Mouse (Mus musculus) liver, embryonic 14.5 days (tissue): ENCODE results near the gene Ttbk2. TPM values are rescaled to one million over a fixed set of nuclear protein-coding genes. Genes with fewer than 3 reads are reported as not detected.
A peak's percentile ranks its signal among the peaks of the same experiment; 100 is the strongest.

Experiments used
- ATAC-seq: fragments of 200-750 bp; cut with Nextera tagmentation; 2 replicates; pipeline ENCODE4 v1.8.0; 2017; ENCODE audit warnings: moderate number of reproducible peaks, mild to moderate bottlenecking, moderate library complexity; ENCODE audit not compliant: insufficient read depth
- DNase-seq, 3 experiments: peaks; one replicate each; pipeline ENCODE4 v3.0.0-alpha.2; 2012 to 2013; ENCODE audit warnings: low read depth in 3 of 3, low spot score in 3 of 3
- H3K27ac ChIP-seq: fragments of 300-500 bp; sonication (generic); 2 replicates; pipeline ENCODE4 v1.5.1; 2014; ENCODE audit warnings: moderate library complexity, mild to moderate bottlenecking, control low read depth, inconsistent platforms
- H3K27me3 ChIP-seq: fragments of 300-500 bp; sonication (generic); 2 replicates; pipeline ENCODE4 v1.6.1; 2014; ENCODE audit warnings: mild to moderate bottlenecking, low read length, moderate library complexity; ENCODE audit not compliant: control insufficient read depth, insufficient read depth
- H3K36me3 ChIP-seq: fragments of 300-500 bp; sonication (generic); replicated peaks from 2 replicates; pipeline ENCODE4 v1.6.1; 2014; ENCODE audit warnings: low read depth; ENCODE audit not compliant: control insufficient read depth, insufficient read depth
- H3K4me1 ChIP-seq, 2 experiments: fragments of 200-500 bp in 1 of 2; fragments of 300-500 bp in 1 of 2; sonication (generic) in 1 of 2; replicated peaks; 2 replicates each; pipeline ENCODE4 v1.6.1; 2012 to 2014; ENCODE audit warnings: antibody characterized with exemption in 1 of 2, inconsistent platforms in 1 of 2, low read length in 1 of 2; ENCODE audit not compliant: control insufficient read depth in 2 of 2, insufficient read depth in 2 of 2
- H3K4me2 ChIP-seq: fragments of 300-500 bp; sonication (generic); 2 replicates; pipeline ENCODE4 v1.6.1; 2014; ENCODE audit warnings: low read depth, mild to moderate bottlenecking, control low read depth, moderate library complexity
- H3K4me3 ChIP-seq, 2 experiments: fragments of 200-500 bp in 1 of 2; fragments of 300-500 bp in 1 of 2; sonication (generic) in 1 of 2; 2 replicates each; pipeline ENCODE4 v1.5.1; 2012 to 2014; ENCODE audit warnings: low read depth in 2 of 2, low read length in 2 of 2, mild to moderate bottlenecking in 2 of 2, control low read depth in 1 of 2, inconsistent platforms in 1 of 2, moderate library complexity in 1 of 2; ENCODE audit not compliant: insufficient read depth in 1 of 2
- H3K9ac ChIP-seq: fragments of 300-500 bp; sonication (generic); replicated peaks from 2 replicates; pipeline ENCODE4 v1.6.1; 2014; ENCODE audit warnings: mild to moderate bottlenecking, control low read depth, moderate library complexity
- H3K9me3 ChIP-seq: fragments of 300-500 bp; sonication (generic); 2 replicates; pipeline ENCODE4 v1.6.1; 2016; ENCODE audit warnings: low read length, mixed read lengths; ENCODE audit not compliant: control insufficient read depth
- CTCF ChIP-seq: IDR thresholded peaks from 2 replicates; pipeline ENCODE4 v1.5.1; 2016; ENCODE audit warnings: antibody characterized with exemption, low read depth, control low read depth
- EP300 ChIP-seq: IDR thresholded peaks from 2 replicates; pipeline ENCODE4 v1.6.1; 2016; ENCODE audit warnings: antibody characterized with exemption, low read depth
- WGBS: fragments of 180-500 bp; shearing (Covaris S2); extraction: QIAGEN DNeasy Blood & Tissue Kit; methylation state at CpG from one replicate; pipeline ENCODE4 v1.1.7; 2014; ENCODE audit not compliant: insufficient replicate concordance; 5-methylcytosine and 5-hydroxymethylcytosine counted together
- polyA plus RNA-seq, 2 experiments: library from polyadenylated mRNA; depleted of rRNA in 1 of 2; stranded (reverse) in 1 of 2; unstranded in 1 of 2; fragments of >200 nt; fragmentation: Nextera tagmentation in 1 of 2; extraction: Ambion mirVana in 1 of 2; gene quantifications; 2 replicates each; pipeline versions ENCODE4 v1.2.1 to v1.2.3; 2012 to 2014

Ttbk2 gene
- polyA plus RNA-seq, 2 experiments = 0.42 to 0.81 TPM

GRCm38 (mm10) chr2:120867336-120867735 lies 16.9 kb upstream of the Ttbk2 start:
- Histone ChIP-seq H3K27me3 (no peaks in the 10 kb centered on the region), H3K4me1 (no peaks in the 10 kb centered on the region), H3K27ac (no peak overlapping the region), H3K4me3 (no peak overlapping the region), H3K4me2 (no peak overlapping the region), H3K9ac (no peak overlapping the region), H3K36me3 (peaks cover 36% of the 10 kb centered on the region), H3K9me3 (no peaks in the 10 kb centered on the region)
- ATAC-seq = no peak
- no peak for TF ChIP-seq EP300
- TF ChIP-seq CTCF = no peak
- 85% methylated on average over 5 of the region's 5 CpGs for WGBS
- no peak for DNase-seq

- Histone ChIP-seq H3K27ac (no peak overlapping the region), H3K4me1 (no peaks in the 10 kb centered on the region), H3K4me2 (no peak overlapping the region), H3K27me3 (no peaks in the 10 kb centered on the region), H3K9ac (no peak overlapping the region), H3K9me3 (no peaks in the 10 kb centered on the region), H3K36me3 (peaks cover 44% of the 10 kb centered on the region), H3K4me3 (no peak overlapping the region)
- peak in 2 of 3 experiments; percentile 23 to 33 for DNase-seq
- no peak for ATAC-seq
- 0% methylated on average over 1 of the region's 1 CpGs for WGBS
- TF ChIP-seq CTCF (peak; percentile 64), EP300 (no peak)
Observed at GRCm38 (mm10) chr2:120866561-120866960, 16.2 kb upstream of the Ttbk2 start.

GRCm38 (mm10) chr2:120863389-120863788 lies 13.0 kb upstream of the Ttbk2 start:
- WGBS = 85% methylated on average over 1 of the region's 1 CpGs
- Histone ChIP-seq H3K9ac (no peak overlapping the region), H3K4me2 (no peak overlapping the region), H3K4me3 (no peak overlapping the region), H3K27ac (no peak overlapping the region), H3K36me3 (peaks cover 40% of the 10 kb centered on the region), H3K9me3 (no peaks in the 10 kb centered on the region), H3K27me3 (no peaks in the 10 kb centered on the region), H3K4me1 (no peaks in the 10 kb centered on the region)
- no peak for ATAC-seq
- no peak for TF ChIP-seq EP300
- TF ChIP-seq CTCF = no peak
- no peak for DNase-seq

- no peak for ATAC-seq
- Histone ChIP-seq H3K9me3 (no peaks in the 10 kb centered on the region), H3K4me2 (no peak overlapping the region), H3K4me3 (no peak overlapping the region), H3K27ac (no peak overlapping the region), H3K4me1 (no peaks in the 10 kb centered on the region), H3K27me3 (no peaks in the 10 kb centered on the region), H3K9ac (no peak overlapping the region), H3K36me3 (peaks cover 33% of the 10 kb centered on the region)
- TF ChIP-seq CTCF (no peak), EP300 (no peak)
- no peak for DNase-seq
- 72% methylated on average over 1 of the region's 1 CpGs for WGBS
Observed at GRCm38 (mm10) chr2:120860699-120861098, 10.3 kb upstream of the Ttbk2 start.

GRCm38 (mm10) chr2:120858131-120858530 lies 7.7 kb upstream of the Ttbk2 start:
- WGBS = 79% methylated on average over 3 of the region's 3 CpGs
- DNase-seq (no peak), ATAC-seq (no peak)
- H3K9me3 ChIP-seq = no peaks in the 10 kb centered on the region
- no peak overlapping the region for H3K4me2 ChIP-seq
- H3K27me3 ChIP-seq = no peaks in the 10 kb centered on the region
- no peak for TF ChIP-seq CTCF
- no peak for TF ChIP-seq EP300
- no peak overlapping the region for H3K4me3 ChIP-seq
- H3K4me1 ChIP-seq = no peaks in the 10 kb centered on the region
- peaks cover 17% of the 10 kb centered on the region for H3K36me3 ChIP-seq
- no peak overlapping the region for H3K27ac ChIP-seq
- no peak overlapping the region for H3K9ac ChIP-seq
